Mouse (Mus musculus) gastrocnemius, postnatal 25 days (tissue): ENCODE measurements around the gene Galnt16. TPM values are rescaled to one million over a fixed set of nuclear protein-coding genes. Genes with fewer than 3 reads are reported as not detected.
A peak's percentile ranks its signal among the peaks of the same experiment; 100 is the strongest.

Source experiments
- DNase-seq: peaks from one replicate; pipeline ENCODE4 v3.0.0; 2022
- total RNA-seq, 2 experiments: library from RNA; stranded (reverse); gene quantifications; 1 replicate in 1 of 2; 2 replicates in 1 of 2; pipeline ENCODE4 v1.2.3; 2021

Galnt16 gene
- total RNA-seq, 2 experiments from 2014 or later = 3.9 to 6.0 TPM

- no peak for DNase-seq
Observed at GRCm38 (mm10) chr12:80531585-80531984, 13.5 kb downstream of the Galnt16 start.

- DNase-seq = no peak
Observed at GRCm38 (mm10) chr12:80533876-80534275, 15.8 kb downstream of the Galnt16 start.

GRCm38 (mm10) chr12:80537313-80537712 is 19.2 kb downstream of the Galnt16 start:
- DNase-seq = no peak

- no peak for DNase-seq
Observed at GRCm38 (mm10) chr12:80538311-80538710, 20.2 kb downstream of the Galnt16 start.

- DNase-seq = no peak
Observed at GRCm38 (mm10) chr12:80545310-80545709, 27.2 kb downstream of the Galnt16 start.

GRCm38 (mm10) chr12:80549646-80550045 is 31.6 kb downstream of the Galnt16 start:
- peak; percentile 52 for DNase-seq

GRCm38 (mm10) chr12:80553157-80553556 is 35.1 kb downstream of the Galnt16 start:
- no peak for DNase-seq

GRCm38 (mm10) chr12:80554312-80554711 is 36.2 kb downstream of the Galnt16 start:
- no peak for DNase-seq

- DNase-seq = no peak
Observed at GRCm38 (mm10) chr12:80561904-80562303, 43.8 kb downstream of the Galnt16 start.

GRCm38 (mm10) chr12:80562793-80563192 is 44.7 kb downstream of the Galnt16 start:
- DNase-seq = no peak

GRCm38 (mm10) chr12:80564990-80565389 is 46.9 kb downstream of the Galnt16 start:
- DNase-seq = peak; percentile 71

- no peak for DNase-seq
Observed at GRCm38 (mm10) chr12:80565793-80566192, 47.7 kb downstream of the Galnt16 start.

- no peak for DNase-seq
Observed at GRCm38 (mm10) chr12:80566502-80566901, 48.4 kb downstream of the Galnt16 start.

GRCm38 (mm10) chr12:80567375-80567774 is 49.3 kb downstream of the Galnt16 start:
- no peak for DNase-seq

- no peak for DNase-seq
Observed at GRCm38 (mm10) chr12:80569561-80569960, 51.5 kb downstream of the Galnt16 start.

GRCm38 (mm10) chr12:80574318-80574717 is 56.2 kb downstream of the Galnt16 start:
- DNase-seq = no peak

GRCm38 (mm10) chr12:80574825-80575371 is 56.8 kb downstream of the Galnt16 start:
- peak; percentile 23 for DNase-seq

- no peak for DNase-seq
Observed at GRCm38 (mm10) chr12:80577049-80577448, 59.0 kb downstream of the Galnt16 start.

- no peak for DNase-seq
Observed at GRCm38 (mm10) chr12:80581357-80581756, 63.3 kb downstream of the Galnt16 start.

- no peak for DNase-seq
Observed at GRCm38 (mm10) chr12:80584973-80585372, 66.9 kb downstream of the Galnt16 start.

GRCm38 (mm10) chr12:80594141-80594540 is 76.1 kb downstream of the Galnt16 start:
- no peak for DNase-seq

GRCm38 (mm10) chr12:80594781-80595180 is 76.7 kb downstream of the Galnt16 start:
- no peak for DNase-seq

- DNase-seq = no peak
Observed at GRCm38 (mm10) chr12:80595566-80595965, 77.5 kb downstream of the Galnt16 start.

- no peak for DNase-seq
Observed at GRCm38 (mm10) chr12:80595968-80596367, 77.9 kb downstream of the Galnt16 start.

- no peak for DNase-seq
Observed at GRCm38 (mm10) chr12:80598236-80598635, 80.2 kb downstream of the Galnt16 start.
